Mouse (Mus musculus) retina, adult 2 months (tissue): ENCODE data around the gene Cldn4.
"Not testable (repeated sequence)": the region's sequence is repeated elsewhere in the genome, so short reads cannot be mapped to it uniquely, and the experiment has no call there.

Experiments
- DNase-seq: peaks from one replicate; pipeline ENCODE4 v3.0.0-alpha.2; 2012; ENCODE audit warnings: low read depth, low spot score

Gene Cldn4

DNA sequence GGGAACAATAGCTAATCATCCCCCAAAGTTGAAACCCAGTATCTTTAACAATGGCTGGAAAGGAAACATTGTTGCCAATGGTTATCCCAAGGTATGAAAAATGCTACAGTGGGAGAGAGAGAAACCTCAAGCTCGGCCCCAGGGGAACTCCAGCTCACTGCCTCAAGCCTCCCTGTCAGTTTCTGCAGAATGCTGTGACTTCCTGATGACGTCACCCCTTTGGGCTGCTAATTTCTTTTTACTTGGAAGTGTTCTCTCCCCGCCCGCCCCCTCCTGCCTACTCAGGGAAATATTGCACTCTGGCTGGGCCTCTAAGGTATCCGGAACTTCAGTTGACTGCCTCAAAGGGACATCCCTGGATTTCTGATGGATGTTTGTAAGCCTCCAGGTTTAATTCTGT is 16.8 kb upstream of the Cldn4 start:
- DNase-seq, result no peak

DNA sequence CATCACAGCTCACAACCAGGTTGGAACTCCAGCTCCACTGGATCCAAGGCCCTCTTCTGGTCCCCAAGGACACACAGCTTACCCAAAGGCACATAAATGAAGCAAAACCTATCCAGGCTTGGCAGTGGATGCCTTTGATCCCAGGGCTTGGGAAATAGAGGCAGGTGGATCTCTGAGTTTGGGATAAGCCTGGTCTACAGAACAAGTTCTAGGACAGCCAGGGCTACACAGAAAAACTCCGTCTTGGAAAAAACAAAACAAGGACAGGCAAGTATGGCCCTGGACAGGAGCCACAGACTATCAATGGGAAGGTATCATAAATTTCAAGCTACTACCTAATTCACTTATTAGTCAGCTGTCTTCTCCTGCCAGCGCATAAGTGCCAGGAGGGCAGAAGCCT is 14.8 kb upstream of the Cldn4 start:
- no peak for DNase-seq

DNA sequence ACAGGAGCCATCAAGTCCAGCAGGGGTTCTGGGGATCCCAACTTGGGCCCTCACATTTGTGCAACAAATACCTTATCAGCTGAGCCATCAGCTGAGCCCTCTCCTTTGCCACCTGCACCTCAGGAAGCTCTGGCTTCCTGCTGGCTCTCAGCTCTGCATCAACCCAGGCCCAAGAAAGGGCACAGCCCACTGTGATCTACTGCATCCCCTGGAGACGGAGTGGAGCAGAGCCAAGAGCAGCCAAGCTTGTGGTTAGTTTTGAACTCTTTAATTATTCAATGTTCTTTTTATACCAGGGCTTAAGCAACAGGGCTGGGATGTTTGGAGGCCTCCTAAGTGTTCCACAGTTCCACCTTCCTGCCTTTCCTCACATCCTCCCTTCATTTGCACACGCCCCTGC is 13.7 kb upstream of the Cldn4 start:
- no peak for DNase-seq

DNA sequence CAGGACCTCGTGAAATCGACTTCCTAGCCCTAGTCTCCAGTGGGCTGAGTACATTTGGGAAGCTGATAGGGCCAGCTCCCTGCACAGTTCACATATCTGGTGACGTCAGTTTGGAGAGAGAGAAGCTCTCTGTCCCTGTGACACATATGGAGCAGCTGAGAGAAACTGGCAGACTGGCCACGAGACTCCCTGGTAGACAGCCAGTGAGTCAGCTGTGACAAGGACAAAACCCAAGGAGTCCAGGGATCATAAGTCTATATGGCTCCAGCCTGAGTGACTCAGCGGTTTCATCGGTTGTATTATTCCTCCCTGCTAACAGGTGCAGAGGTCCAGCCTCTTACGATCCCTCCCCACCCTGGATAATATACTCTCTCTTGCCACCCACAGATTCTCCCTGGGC is 12.4 kb upstream of the Cldn4 start:
- no peak for DNase-seq

DNA sequence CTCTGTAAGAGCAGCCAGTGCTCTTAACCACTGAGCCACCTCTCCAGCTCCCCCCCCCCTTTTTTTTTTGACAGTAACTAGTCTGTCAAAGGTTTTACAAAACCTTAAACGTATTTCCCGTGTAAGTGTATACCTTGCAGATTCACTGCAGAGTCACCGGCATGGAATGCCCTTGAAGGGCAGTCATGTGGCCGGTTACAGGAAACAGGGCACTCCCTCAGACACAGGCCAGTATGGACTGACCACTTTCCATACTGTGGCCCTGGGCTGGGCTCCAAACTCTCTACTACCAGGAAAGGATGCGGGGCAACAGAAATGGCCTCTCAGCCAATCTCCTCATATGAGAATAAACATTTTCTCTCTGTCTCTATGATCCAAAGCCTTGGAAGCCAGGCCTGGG is 8.8 kb upstream of the Cldn4 start:
- DNase-seq, result no peak

DNA sequence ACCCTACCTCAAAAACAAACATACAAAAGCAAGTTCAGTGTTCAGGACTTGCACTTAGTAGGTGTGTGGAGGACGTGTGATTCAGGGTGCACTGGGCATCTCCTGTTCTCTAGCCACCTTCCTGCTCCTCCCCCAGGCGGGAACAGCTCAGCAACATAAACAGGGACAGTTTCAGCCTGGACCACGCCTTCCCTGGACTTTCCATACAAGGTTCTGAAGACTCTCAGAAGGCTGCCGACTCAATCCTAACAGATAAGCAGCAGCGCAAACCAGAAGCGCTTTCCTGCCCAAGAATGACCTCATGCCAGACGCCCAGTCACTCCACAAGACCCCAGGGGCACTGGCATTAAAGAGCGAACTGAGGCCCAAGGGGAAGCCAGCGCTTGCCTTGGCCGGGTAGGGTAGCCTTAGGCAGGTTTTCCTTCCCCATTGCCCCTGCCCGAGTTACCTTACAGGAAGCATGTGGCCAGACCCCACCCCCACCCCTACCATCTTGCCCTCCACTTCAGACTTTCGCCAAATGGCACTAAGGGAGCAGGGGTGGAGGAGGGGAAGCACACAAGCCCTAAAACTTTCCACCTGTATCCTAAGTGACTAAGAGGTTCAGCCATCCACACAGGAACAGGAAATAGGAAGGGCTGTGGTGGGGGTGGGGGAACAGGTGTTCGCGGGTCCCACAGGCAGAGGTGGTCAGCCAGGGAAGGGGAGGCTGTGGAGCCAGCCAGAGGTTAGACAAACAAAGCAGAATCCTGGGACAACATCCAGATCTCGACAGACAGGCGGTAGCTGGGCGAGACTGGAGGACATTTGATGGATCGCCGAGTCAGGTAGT is 4.5 kb upstream of the Cldn4 start:
- no peak for DNase-seq

DNA sequence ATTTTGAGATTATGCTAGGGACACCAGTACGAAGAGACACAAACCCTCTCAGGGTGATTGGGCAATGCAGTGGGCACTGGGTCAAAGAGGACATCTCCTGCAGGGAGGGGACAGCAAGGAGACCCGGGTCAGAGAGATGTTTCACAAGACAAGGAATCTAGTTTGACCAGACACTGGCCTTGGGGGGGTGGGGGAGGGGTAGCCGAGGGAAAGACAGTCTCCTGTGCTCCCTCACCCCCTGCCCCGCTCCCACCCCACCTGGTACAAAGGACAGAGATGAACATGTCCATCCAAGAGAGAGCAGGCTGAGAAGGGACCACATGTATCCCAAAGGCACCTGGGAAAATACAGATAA is 1.3 kb upstream of the Cldn4 start:
- DNase-seq, result no peak

DNA sequence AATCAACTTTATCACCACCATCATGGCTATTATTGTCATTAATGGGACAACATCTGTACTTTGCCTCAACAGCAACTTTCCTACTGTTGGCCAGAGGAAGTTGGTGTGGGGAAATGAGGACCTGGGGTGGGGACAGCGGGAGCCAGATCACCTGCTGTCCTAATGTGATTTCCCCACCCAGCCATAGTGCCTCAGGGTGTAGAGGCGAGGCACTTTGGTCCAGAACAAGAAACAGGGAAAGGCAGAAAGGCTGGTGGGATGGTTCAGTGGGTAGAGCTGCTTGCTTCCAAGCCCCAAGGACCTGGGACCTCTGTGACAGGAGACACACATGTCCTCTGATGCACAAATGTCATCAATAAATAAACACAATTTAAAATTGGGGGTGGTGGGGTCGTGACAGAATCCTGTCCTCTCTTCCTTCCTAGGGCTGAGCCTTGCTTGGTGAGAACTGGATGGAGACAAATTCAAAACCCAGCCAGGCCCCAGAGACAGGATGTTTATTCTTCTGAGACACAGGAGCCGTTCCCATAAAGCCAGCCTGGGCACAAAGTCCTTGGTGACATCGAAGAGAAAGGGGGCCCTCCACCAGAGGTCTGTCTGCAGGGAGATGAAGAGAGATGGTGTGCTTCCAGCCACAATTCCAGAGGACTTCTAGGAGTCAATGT is 818 bp upstream of the Cldn4 start:
- no peak for DNase-seq

DNA sequence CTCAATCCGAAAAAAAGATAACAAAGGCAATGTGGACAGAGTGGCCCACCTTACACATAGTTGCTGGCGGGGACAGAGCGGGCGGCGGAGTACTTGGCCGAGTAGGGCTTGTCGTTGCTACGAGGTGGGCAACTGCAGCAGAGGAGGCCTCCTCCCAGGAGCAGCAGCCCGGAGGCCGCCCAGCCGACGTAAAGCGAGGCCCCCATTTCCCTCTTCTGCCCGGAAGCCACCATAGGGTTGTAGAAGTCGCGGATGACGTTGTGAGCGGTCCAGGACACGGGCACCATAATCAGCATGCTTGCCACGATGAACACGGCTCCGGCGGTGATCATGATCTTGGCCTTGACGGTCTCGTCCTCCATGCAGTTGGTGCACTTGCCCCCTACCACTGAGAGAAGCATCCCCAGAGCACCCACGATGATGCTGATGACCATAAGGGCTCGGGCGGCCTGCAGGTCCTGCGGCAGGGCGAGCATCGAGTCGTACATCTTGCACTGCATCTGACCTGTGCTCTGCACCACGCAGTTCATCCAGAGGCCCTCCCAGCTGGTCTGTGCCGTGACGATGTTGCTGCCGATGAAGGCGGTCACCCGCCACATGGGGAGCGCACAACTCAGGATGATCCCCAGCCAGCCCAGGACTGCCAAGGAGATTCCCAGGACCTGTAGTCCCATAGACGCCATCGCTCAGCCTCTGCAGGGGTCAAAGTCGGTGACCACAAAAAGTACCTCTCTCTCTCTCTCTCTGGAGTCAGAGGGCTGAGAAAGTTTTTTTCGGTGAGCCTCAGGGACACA is 474 bp downstream of the Cldn4 start:
- DNase-seq, result no peak

DNA sequence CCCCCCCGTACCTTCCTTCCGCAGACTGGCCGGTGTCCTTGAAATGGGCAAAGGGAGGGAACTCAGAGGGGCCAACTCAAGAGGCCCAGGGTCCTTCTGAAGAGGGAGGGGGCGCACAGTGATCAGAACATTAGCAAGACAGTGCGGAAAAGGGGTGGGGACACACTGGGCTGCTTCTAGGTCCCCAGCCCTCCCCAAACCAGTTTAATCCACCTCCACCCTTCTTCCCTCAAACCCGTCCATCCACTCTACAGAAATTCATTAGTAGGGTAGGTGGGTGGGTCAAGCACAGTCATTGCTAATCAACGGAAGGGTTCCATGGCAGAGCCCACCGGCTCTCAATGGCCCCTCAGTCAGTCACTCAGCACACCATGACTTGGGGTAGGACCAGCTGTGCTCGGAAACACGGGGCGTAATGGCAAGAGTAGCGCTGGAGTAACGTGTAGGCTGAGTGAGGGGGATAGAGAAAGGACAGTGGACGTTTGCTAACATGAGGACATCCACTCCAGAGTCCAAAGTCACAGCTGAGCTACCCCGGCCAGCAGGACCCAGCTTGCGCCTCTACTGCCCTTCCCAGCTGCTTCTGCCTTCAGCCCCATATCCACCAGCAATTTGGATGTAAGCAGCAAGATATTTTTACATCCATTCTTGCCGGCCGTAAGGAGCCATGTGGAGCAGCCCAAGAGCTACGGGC is 1.3 kb downstream of the Cldn4 start:
- no peak for DNase-seq

DNA sequence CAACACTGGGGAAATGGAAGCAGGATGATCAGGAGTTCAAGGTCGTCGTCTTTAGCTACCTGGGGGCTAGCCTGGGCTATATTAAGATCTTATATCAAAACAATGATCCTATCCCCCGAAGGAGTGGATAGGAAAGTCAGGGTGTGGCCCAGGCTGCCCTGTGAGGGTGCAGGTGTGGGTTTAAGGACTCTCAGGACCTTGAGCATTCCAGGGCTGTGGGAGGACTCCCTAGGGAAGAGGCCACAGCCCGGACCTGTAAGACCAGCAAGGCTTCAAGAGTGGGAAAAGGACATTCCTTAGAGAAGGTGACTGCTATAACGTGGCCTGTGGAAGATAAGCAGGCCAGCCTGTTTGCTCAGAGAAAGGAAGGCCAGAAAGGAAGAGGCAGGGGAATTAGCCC is 2.6 kb downstream of the Cldn4 start:
- DNase-seq, result no peak

DNA sequence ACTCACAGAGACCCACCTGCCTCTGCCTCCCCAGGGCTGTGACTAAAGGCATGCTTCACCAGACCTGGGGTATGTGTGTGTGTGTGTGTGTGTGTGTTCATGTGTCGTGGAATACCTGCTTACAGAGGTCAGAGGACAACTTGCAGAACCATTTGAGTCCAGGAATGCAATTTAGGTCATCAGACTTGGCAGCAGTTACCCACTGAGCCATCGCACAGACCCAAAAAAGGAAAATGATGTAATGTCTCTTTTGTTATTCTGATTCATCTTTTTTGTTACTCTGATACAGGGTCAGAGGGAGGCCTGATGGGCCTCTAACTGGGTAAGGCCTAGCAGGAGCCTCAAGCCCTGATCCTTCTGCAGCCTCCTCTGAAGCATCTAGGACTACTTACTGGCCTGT is 4.0 kb downstream of the Cldn4 start:
- DNase-seq, result no peak

DNA sequence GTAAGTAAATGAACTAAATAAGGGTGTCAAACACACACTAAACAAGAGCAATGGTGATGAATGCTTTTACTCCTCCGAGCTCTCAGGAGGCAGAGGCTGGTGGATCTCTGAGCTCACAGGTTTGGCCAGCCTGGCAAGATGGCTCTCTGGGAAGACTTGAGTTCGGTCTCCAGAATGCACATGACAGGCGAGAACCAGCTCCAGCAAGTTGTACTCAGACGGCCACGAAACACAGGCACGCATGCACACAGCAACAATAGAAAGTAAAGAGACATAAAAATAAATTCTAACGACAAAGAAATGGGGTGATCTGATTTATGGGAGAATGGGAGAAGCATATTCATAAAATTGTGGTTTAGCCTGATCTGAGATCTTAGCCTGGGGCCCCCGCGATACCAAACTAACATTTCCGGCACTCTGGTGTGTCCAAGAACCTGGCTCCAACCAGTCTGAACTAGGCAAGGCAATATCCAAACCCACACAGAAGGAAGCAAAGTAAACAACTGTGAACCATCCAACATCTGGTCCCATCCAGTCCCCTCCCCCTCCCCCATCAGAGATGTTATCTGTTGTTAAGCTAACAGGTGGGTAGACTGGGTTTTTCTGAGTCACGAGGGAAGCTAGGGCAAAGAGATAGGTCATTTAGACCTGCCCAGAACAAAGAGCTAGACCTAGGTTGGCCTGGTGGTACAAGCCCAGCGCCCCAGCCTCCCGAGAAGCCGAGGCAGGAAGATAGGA is 5.1 kb downstream of the Cldn4 start:
- no peak for DNase-seq

DNA sequence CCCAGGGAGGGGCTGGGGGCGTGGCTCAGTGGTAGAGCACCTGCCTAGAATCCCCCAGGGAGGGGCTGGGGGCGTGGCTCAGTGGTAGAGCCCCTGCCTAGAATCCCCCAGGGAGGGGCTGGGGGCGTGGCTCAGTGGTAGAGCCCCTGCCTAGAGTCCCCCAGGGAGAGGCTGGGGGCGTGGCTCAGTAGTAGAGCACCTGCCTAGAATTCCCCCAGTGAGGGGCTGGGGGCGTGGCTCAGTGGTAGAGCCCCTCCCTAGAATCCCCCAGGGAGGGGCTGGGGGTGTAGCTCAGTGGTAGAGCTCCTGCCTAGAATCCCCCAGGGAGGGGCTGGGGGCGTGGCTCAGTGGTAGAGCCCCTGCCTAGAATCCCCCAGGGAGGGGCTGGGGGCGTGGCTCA is 7.2 kb downstream of the Cldn4 start:
- DNase-seq, result not testable (repeated sequence)

DNA sequence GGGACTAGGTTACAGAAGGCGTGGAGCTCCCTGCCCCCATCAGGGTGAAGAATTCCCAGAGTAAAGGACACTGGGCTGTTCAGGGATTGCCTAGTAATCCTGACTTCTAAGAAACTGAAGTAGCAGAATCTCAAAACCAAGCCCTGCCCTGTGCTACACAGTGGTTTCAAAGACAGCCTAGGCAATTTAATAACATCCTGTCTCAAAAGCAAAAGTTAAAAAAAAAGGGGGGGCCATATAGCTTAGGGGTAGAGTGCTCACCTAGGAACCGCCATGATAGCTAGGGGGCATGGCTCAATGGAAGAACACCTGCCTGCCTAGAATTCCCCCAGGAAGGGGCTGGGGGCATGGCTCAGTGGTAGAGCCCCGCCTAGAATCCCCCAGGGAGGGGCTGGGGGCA is 7.7 kb downstream of the Cldn4 start:
- DNase-seq, result no peak

DNA sequence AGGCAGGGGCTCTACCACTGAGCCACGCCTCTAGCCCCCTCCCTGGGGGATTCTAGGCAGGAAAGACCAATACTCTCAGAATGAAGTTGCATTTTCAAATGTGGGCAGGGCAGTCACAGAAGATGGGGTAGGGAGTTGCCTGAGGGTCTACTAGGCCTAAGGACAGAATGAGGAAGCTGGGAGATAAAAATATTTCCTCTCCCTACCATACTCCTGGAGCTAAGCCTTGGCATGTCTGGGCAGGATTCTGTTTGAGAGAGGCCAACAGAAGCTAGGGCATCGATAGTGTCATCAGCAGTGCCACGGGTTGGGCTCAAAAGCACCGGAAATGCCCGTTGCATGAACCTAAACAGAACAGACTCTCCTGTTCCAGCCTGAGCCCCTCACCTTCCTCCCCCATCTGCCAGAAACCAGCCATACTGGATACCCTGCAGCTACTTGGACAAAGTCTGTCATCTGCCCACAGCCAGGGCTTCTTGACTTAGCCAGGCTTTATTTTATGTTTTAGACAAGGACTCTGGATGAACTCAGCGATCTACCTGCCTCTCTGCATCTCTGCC is 10.0 kb downstream of the Cldn4 start:
- no peak for DNase-seq

DNA sequence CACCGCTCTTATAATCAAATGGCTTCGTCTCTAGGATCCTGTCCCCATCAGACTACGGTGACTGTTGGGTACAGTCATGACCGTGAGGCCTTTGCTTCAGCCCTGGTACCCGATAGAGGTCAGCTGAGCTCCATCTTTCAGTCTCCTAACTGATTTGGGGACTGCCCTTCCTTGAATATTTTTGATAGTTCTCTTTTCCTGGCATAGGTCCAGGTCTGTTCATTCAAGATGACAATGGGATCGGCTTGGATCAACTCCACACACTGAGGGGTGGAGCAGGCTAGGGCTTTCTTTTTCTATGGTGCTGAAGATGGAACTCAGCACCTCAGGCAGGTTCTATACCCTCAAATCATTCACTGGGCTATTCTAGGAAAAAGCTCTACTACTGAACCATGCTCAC is 10.7 kb downstream of the Cldn4 start:
- no peak for DNase-seq

DNA sequence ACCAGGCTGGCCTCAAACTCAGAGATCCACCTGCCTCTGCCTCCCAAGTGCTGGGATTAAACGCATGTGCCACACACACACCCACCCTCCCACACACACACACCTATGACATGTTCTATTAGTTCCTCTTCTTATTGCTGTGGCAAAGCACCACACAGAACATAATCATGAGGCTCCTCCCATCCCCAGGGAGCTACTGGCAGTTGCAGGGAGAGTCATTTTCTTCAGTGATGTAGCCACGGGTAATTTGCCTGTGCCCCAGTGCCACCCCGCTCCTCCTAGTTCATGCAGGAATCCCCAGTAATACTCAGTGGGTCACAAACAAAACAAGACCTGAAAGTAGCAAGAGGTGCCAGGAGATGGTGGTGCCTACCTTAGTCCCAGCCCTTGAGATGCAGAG is 12.1 kb downstream of the Cldn4 start:
- DNase-seq, result no peak

DNA sequence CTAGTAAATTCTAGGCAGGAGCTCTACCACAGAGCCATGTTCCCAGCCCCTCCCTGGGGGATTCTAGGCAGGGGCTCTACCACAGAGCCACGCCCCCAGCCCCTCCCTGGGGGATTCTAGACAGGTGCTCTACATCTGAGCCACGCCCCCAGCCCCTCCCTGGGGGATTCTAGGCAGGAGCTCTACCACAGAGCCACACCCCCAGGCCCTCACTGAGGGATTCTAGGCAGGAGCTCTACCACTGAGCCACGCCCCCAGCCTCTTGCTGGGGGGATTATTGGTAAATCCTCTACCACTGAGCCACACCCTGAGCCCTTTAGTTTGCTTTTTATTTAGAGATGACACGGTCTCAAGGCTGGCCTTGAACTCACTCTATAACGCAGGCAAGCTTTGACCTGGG is 13.0 kb downstream of the Cldn4 start:
- DNase-seq, result not testable (repeated sequence)

DNA sequence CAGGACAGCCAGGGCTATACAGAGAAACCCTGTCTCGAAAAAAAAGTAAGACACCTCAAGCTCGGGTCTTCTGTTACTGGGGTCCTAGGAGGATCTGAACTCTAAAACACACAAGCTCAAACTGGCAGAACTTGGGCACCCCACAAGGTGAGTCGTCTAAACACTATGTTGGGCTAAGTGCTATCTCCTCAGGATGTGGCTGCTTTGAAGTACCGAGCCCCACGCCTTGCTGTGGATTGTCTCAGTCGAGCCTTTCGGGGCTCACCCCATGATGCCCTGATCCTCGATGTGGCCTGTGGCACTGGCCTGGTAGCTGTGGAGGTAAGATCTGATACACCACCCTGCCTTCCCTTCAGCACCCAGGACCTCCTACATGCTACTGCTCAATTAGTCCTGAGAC is 13.5 kb downstream of the Cldn4 start:
- DNase-seq, result no peak

DNA sequence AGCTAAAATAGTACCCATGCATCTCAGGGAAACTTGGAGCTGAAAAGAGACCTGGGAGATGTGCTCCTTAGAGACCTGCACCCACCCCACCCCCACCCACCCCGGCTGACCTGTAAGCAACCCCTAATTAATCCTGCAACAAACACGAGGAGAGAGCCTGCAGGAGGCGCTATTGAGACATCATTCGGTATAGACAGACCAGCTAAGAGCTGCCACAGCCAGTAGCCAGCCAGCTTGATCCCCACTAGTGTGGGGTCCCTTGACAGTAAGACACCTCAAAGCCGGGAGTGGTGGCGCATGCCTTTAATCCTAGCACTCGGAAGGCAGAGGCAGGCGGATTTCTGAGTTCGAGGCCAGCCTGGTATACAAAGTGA is 13.8 kb downstream of the Cldn4 start:
- peak; percentile 26 for DNase-seq
